Mouse (Mus musculus) forebrain, embryonic 13.5 days (tissue): ENCODE results near the gene Fam13c. TPM values are rescaled to one million over a fixed set of nuclear protein-coding genes. Genes with fewer than 3 reads are reported as not detected.

Experiments used
- ATAC-seq: fragments of 200-750 bp; cut with Nextera tagmentation; 2 replicates; pipeline ENCODE4 v1.8.0; 2017
- H3K27ac ChIP-seq: fragments of 300-500 bp; sonication (generic); 2 replicates; pipeline ENCODE4 v1.5.1; 2015; ENCODE audit warnings: inconsistent platforms, mild to moderate bottlenecking, moderate library complexity
- H3K27me3 ChIP-seq: fragments of 300-500 bp; sonication (generic); 2 replicates; pipeline ENCODE4 v1.6.1; 2015; ENCODE audit warnings: mild to moderate bottlenecking, inconsistent platforms
- H3K36me3 ChIP-seq: fragments of 300-500 bp; sonication (generic); 2 replicates; pipeline ENCODE4 v1.6.1; 2015; ENCODE audit warnings: mild to moderate bottlenecking, inconsistent platforms; ENCODE audit not compliant: poor library complexity, severe bottlenecking
- H3K4me1 ChIP-seq: fragments of 300-500 bp; sonication (generic); 2 replicates; pipeline ENCODE4 v1.6.1; 2015; ENCODE audit warnings: inconsistent platforms
- H3K4me2 ChIP-seq: fragments of 300-500 bp; sonication (generic); 2 replicates; pipeline ENCODE4 v1.6.1; 2015; ENCODE audit warnings: inconsistent platforms, mild to moderate bottlenecking, moderate library complexity
- H3K4me3 ChIP-seq: fragments of 300-500 bp; sonication (generic); 2 replicates; pipeline ENCODE4 v1.5.1; 2015; ENCODE audit warnings: mild to moderate bottlenecking, inconsistent platforms
- H3K9ac ChIP-seq: fragments of 300-500 bp; sonication (generic); 2 replicates; pipeline ENCODE4 v1.6.1; 2015; ENCODE audit warnings: mild to moderate bottlenecking, inconsistent platforms
- H3K9me3 ChIP-seq: fragments of 300-500 bp; sonication (generic); replicated peaks from 2 replicates; pipeline ENCODE4 v1.6.1; 2016; ENCODE audit warnings: inconsistent platforms
- WGBS: fragments of 180-500 bp; shearing (Covaris S2); methylation state at CpG from one replicate; pipeline ENCODE4 v1.1.7; 2015; 5-methylcytosine and 5-hydroxymethylcytosine counted together
- polyA plus RNA-seq: library from polyadenylated mRNA; unstranded; fragments of >200 nt; fragmentation: Nextera tagmentation; extraction: Ambion mirVana; gene quantifications from 2 replicates; pipeline ENCODE4 v1.2.1, GENCODE M21; 2015

Gene Fam13c
- 20.2 and 21.1 TPM in 2 replicates for polyA plus RNA-seq

GRCm38 (mm10) chr10:70439676-70440521 lies at the start of gene Fam13c:
Gene Fam13c (plus strand): TSS chr10:70440481.
- Histone ChIP-seq H3K9me3 (no peaks in the 10 kb centered on the region), H3K4me2 (peak within 1 kb of the TSS; percentile 65), H3K27ac (peak within 1 kb of the TSS; percentile 92), H3K4me1 (peaks cover 30% of the 10 kb centered on the region), H3K36me3 (no peaks in the 10 kb centered on the region), H3K27me3 (no peaks in the 10 kb centered on the region), H3K9ac (peak within 1 kb of the TSS; percentile 84), H3K4me3 (peak within 1 kb of the TSS; percentile 68)
- WGBS = 8% methylated on average over 24 of the region's 24 CpGs
- ATAC-seq = peak; percentile 72

- no peak for ATAC-seq
- Histone ChIP-seq H3K9me3 (peaks cover 17% of the 10 kb centered on the region), H3K36me3 (no peaks in the 10 kb centered on the region), H3K4me1 (no peaks in the 10 kb centered on the region), H3K4me2 (no peak overlapping the region), H3K9ac (no peak overlapping the region), H3K27me3 (no peaks in the 10 kb centered on the region), H3K27ac (no peak overlapping the region), H3K4me3 (no peak overlapping the region)
- WGBS = 80% methylated on average over 5 of the region's 5 CpGs
These were observed 44.4 kb upstream of the Fam13c start for GRCm38 (mm10) chr10:70395900-70396299.

GRCm38 (mm10) chr10:70398224-70398623 lies 42.1 kb upstream of the Fam13c start:
- no peaks in the 10 kb centered on the region for H3K27me3 ChIP-seq
- no peak overlapping the region for H3K9ac ChIP-seq
- H3K36me3 ChIP-seq = no peaks in the 10 kb centered on the region
- no peak overlapping the region for H3K4me3 ChIP-seq
- peaks cover 15% of the 10 kb centered on the region for H3K9me3 ChIP-seq
- no peaks in the 10 kb centered on the region for H3K4me1 ChIP-seq
- no peak overlapping the region for H3K4me2 ChIP-seq
- ATAC-seq = no peak
- WGBS = 81% methylated on average over 6 of the region's 6 CpGs
- no peak overlapping the region for H3K27ac ChIP-seq

GRCm38 (mm10) chr10:70402006-70402405 lies 38.3 kb upstream of the Fam13c start:
- H3K9ac ChIP-seq = no peak overlapping the region
- H3K36me3 ChIP-seq = no peaks in the 10 kb centered on the region
- H3K9me3 ChIP-seq = peaks cover 6% of the 10 kb centered on the region
- ATAC-seq = no peak
- H3K4me1 ChIP-seq = no peaks in the 10 kb centered on the region
- H3K4me3 ChIP-seq = no peak overlapping the region
- no peaks in the 10 kb centered on the region for H3K27me3 ChIP-seq
- H3K27ac ChIP-seq = no peak overlapping the region
- 86% methylated on average over 4 of the region's 4 CpGs for WGBS
- no peak overlapping the region for H3K4me2 ChIP-seq

GRCm38 (mm10) chr10:70402711-70403110 lies 37.6 kb upstream of the Fam13c start:
- no peak overlapping the region for H3K9ac ChIP-seq
- no peaks in the 10 kb centered on the region for H3K36me3 ChIP-seq
- H3K27me3 ChIP-seq = no peaks in the 10 kb centered on the region
- no peak for ATAC-seq
- H3K4me2 ChIP-seq = no peak overlapping the region
- peaks cover 6% of the 10 kb centered on the region for H3K9me3 ChIP-seq
- H3K4me1 ChIP-seq = no peaks in the 10 kb centered on the region
- no peak overlapping the region for H3K27ac ChIP-seq
- 90% methylated on average over 4 of the region's 4 CpGs for WGBS
- no peak overlapping the region for H3K4me3 ChIP-seq

GRCm38 (mm10) chr10:70417811-70418486 lies 22.3 kb upstream of the Fam13c start:
- H3K36me3 ChIP-seq = no peaks in the 10 kb centered on the region
- H3K4me2 ChIP-seq = no peak overlapping the region
- H3K4me3 ChIP-seq = no peak overlapping the region
- no peak for ATAC-seq
- H3K27ac ChIP-seq = no peak overlapping the region
- peaks cover 9% of the 10 kb centered on the region; the same call in 1 of the 2 replicates for H3K27me3 ChIP-seq
- no peak overlapping the region for H3K9ac ChIP-seq
- H3K4me1 ChIP-seq = peaks cover 9% of the 10 kb centered on the region
- 93% methylated on average over 6 of the region's 6 CpGs for WGBS
- no peaks in the 10 kb centered on the region for H3K9me3 ChIP-seq

GRCm38 (mm10) chr10:70419282-70420264 lies 20.7 kb upstream of the Fam13c start:
- Histone ChIP-seq H3K27ac (no peak overlapping the region), H3K4me3 (no peak overlapping the region), H3K4me1 (peaks cover 9% of the 10 kb centered on the region), H3K4me2 (peak overlapping the region; percentile 28), H3K27me3 (peaks cover 9% of the 10 kb centered on the region; the same call in 1 of the 2 replicates), H3K36me3 (no peaks in the 10 kb centered on the region), H3K9ac (no peak overlapping the region), H3K9me3 (0 out of 2 replicates have a peak, but pooled peaks cover 3% of the 10 kb centered on the region)
- ATAC-seq = peak; percentile 61; the same call in 1 of the 2 replicates
- 19% methylated on average over 15 of the region's 15 CpGs for WGBS

- no peaks in the 10 kb centered on the region for H3K27me3 ChIP-seq
- H3K4me2 ChIP-seq = no peak overlapping the region
- ATAC-seq = no peak
- H3K4me3 ChIP-seq = no peak overlapping the region
- no peaks in the 10 kb centered on the region for H3K4me1 ChIP-seq
- 0 out of 2 replicates have a peak, but pooled peaks cover 3% of the 10 kb centered on the region for H3K9me3 ChIP-seq
- H3K9ac ChIP-seq = no peak overlapping the region
- 78% methylated on average over 3 of the region's 3 CpGs for WGBS
- H3K27ac ChIP-seq = no peak overlapping the region
- no peaks in the 10 kb centered on the region for H3K36me3 ChIP-seq
These were observed 13.9 kb upstream of the Fam13c start for GRCm38 (mm10) chr10:70426373-70426772.

- H3K4me2 ChIP-seq = no peak overlapping the region
- ATAC-seq = no peak
- H3K9me3 ChIP-seq = 0 out of 2 replicates have a peak, but pooled peaks cover 3% of the 10 kb centered on the region
- no peak overlapping the region for H3K9ac ChIP-seq
- no peaks in the 10 kb centered on the region for H3K36me3 ChIP-seq
- no peak overlapping the region for H3K27ac ChIP-seq
- H3K4me1 ChIP-seq = no peaks in the 10 kb centered on the region
- H3K4me3 ChIP-seq = no peak overlapping the region
- no peaks in the 10 kb centered on the region for H3K27me3 ChIP-seq
- 82% methylated on average over 5 of the region's 5 CpGs for WGBS
These were observed 12.1 kb upstream of the Fam13c start for GRCm38 (mm10) chr10:70428121-70428662.

- no peak overlapping the region for H3K4me2 ChIP-seq
- H3K4me3 ChIP-seq = no peak overlapping the region
- no peaks in the 10 kb centered on the region for H3K27me3 ChIP-seq
- 96% methylated on average over 9 of the region's 9 CpGs for WGBS
- ATAC-seq = no peak
- no peaks in the 10 kb centered on the region for H3K36me3 ChIP-seq
- 0 out of 2 replicates have a peak, but pooled peaks cover under 1% of the 10 kb centered on the region for H3K9me3 ChIP-seq
- no peaks in the 10 kb centered on the region for H3K4me1 ChIP-seq
- no peak overlapping the region for H3K9ac ChIP-seq
- no peak overlapping the region for H3K27ac ChIP-seq
These were observed 10.9 kb upstream of the Fam13c start for GRCm38 (mm10) chr10:70429341-70429740.

- no peak for ATAC-seq
- 94% methylated on average over 3 of the region's 3 CpGs for WGBS
- Histone ChIP-seq H3K9ac (no peak overlapping the region), H3K27ac (no peak overlapping the region), H3K36me3 (no peaks in the 10 kb centered on the region), H3K4me3 (no peak overlapping the region), H3K4me2 (no peak overlapping the region), H3K4me1 (no peaks in the 10 kb centered on the region), H3K27me3 (no peaks in the 10 kb centered on the region), H3K9me3 (no peaks in the 10 kb centered on the region)
These were observed 6.9 kb upstream of the Fam13c start for GRCm38 (mm10) chr10:70433334-70433733.
